8 mouse cellular contexts compared by ENCODE assay signal in genomic region chr8:54724668-54725035, GRCm38 (mm10).
DNase-seq lines count a peak whose midpoint lies in the region; ATAC-seq lines count a peak whose summit lies in the region.

No protein-coding gene starts in this region.

- no peak for ATAC-seq in kidney, embryonic 14.5 days (ENCODE audit: low FRiP score, low TSS enrichment)
- peak; percentile 53; the same call in 1 of the 2 replicates for ATAC-seq in embryonic facial prominence, embryonic 12.5 days (ENCODE audit: insufficient number of reproducible peaks, insufficient read depth, low FRiP score, low TSS enrichment)
- ATAC-seq in hindbrain, embryonic 13.5 days (ENCODE audit: low FRiP score), result peak; percentile 74
- ATAC-seq in midbrain, embryonic 14.5 days (ENCODE audit: low FRiP score, low TSS enrichment), result peak; percentile 43; the same call in 1 of the 2 replicates

- H3K4me2 ChIP-seq in kidney, embryonic 14.5 days (replicated peaks; ENCODE audit: low read depth, low read length), result peak overlapping the region; percentile 59
- H3K4me2 ChIP-seq in embryonic facial prominence, embryonic 12.5 days (replicated peaks), result peak overlapping the region; percentile 56
- peak overlapping the region; percentile 54 for H3K4me2 ChIP-seq in hindbrain, embryonic 13.5 days
- H3K4me2 ChIP-seq in midbrain, embryonic 14.5 days (ENCODE audit: low read length), result peak overlapping the region; percentile 64

- no peaks in the 10 kb centered on the region for H3K9me3 ChIP-seq in kidney, embryonic 14.5 days (ENCODE audit: control insufficient read depth, low read length)
- no peaks in the 10 kb centered on the region for H3K9me3 ChIP-seq in embryonic facial prominence, embryonic 12.5 days
- H3K9me3 ChIP-seq in hindbrain, embryonic 13.5 days, result no peaks in the 10 kb centered on the region
- H3K9me3 ChIP-seq in midbrain, embryonic 14.5 days (ENCODE audit: control insufficient read depth, low read length), result no peaks in the 10 kb centered on the region

- 17% methylated on average over 8 of the region's 8 CpGs for WGBS in kidney, embryonic 14.5 days
- WGBS in embryonic facial prominence, embryonic 12.5 days, result 13% methylated on average over 8 of the region's 8 CpGs
- WGBS in hindbrain, embryonic 13.5 days, result 15% methylated on average over 8 of the region's 8 CpGs
- WGBS in midbrain, embryonic 14.5 days, result 13% methylated on average over 8 of the region's 8 CpGs

- no peak overlapping the region for H3K27ac ChIP-seq in kidney, embryonic 14.5 days (ENCODE audit: low read depth, low read length)
- H3K27ac ChIP-seq in embryonic facial prominence, embryonic 12.5 days, result no peak overlapping the region
- peak overlapping the region; percentile 46; the same call in 1 of the 2 replicates for H3K27ac ChIP-seq in hindbrain, embryonic 13.5 days
- peak overlapping the region; percentile 65 for H3K27ac ChIP-seq in midbrain, embryonic 14.5 days (replicated peaks; ENCODE audit: low read depth, low read length)

- no peaks in the 10 kb centered on the region for H3K36me3 ChIP-seq in kidney, embryonic 14.5 days (ENCODE audit: control insufficient read depth, insufficient read depth, low read length)
- no peaks in the 10 kb centered on the region for H3K36me3 ChIP-seq in embryonic facial prominence, embryonic 12.5 days
- no peaks in the 10 kb centered on the region for H3K36me3 ChIP-seq in hindbrain, embryonic 13.5 days
- no peaks in the 10 kb centered on the region for H3K36me3 ChIP-seq in midbrain, embryonic 14.5 days (ENCODE audit: control insufficient read depth, insufficient read depth, low read length)

- no peak overlapping the region for H3K9ac ChIP-seq in kidney, embryonic 14.5 days (ENCODE audit: low read depth, low read length)
- no peak overlapping the region for H3K9ac ChIP-seq in embryonic facial prominence, embryonic 12.5 days
- H3K9ac ChIP-seq in hindbrain, embryonic 13.5 days, result peak overlapping the region; percentile 63; the same call in 1 of the 2 replicates
- peak overlapping the region; percentile 43; the same call in 1 of the 2 replicates for H3K9ac ChIP-seq in midbrain, embryonic 14.5 days (replicated peaks; ENCODE audit: low read length)

- no peaks in the 10 kb centered on the region for H3K4me1 ChIP-seq in kidney, embryonic 14.5 days (ENCODE audit: control insufficient read depth, insufficient read depth, low read length)
- no peaks in the 10 kb centered on the region for H3K4me1 ChIP-seq in embryonic facial prominence, embryonic 12.5 days
- H3K4me1 ChIP-seq in hindbrain, embryonic 13.5 days (replicated peaks), result peaks cover 10% of the 10 kb centered on the region
- H3K4me1 ChIP-seq in midbrain, embryonic 14.5 days (ENCODE audit: control insufficient read depth, insufficient read depth, low read length), result peaks cover 7% of the 10 kb centered on the region; the same call in 1 of the 2 replicates

- no peaks in the 10 kb centered on the region for H3K27me3 ChIP-seq in kidney, embryonic 14.5 days (ENCODE audit: control insufficient read depth, insufficient read depth, low read length)
- H3K27me3 ChIP-seq in embryonic facial prominence, embryonic 12.5 days, result no peaks in the 10 kb centered on the region
- no peaks in the 10 kb centered on the region for H3K27me3 ChIP-seq in hindbrain, embryonic 13.5 days
- H3K27me3 ChIP-seq in midbrain, embryonic 14.5 days (ENCODE audit: control insufficient read depth, insufficient read depth, low read length), result no peaks in the 10 kb centered on the region

- no peak for DNase-seq in kidney, postnatal 36 days
- DNase-seq in midbrain, embryonic 14.5 days, result no peak
- DNase-seq in embryo, embryonic 10 days (ENCODE audit: low spot score), result no peak
- DNase-seq in ovary, postnatal 10 days (ENCODE audit: low spot score), result no peak
- DNase-seq in thymus, postnatal 10 days (ENCODE audit: low spot score in 2 of 2), result no peak

- H3K4me3 ChIP-seq in kidney, embryonic 14.5 days (ENCODE audit: low read length), result peak overlapping the region; percentile 38
- peak overlapping the region; percentile 45 for H3K4me3 ChIP-seq in embryonic facial prominence, embryonic 12.5 days
- H3K4me3 ChIP-seq in hindbrain, embryonic 13.5 days, result peak overlapping the region; percentile 49
- H3K4me3 ChIP-seq in midbrain, embryonic 14.5 days (replicated peaks; ENCODE audit: low read depth, low read length), result peak overlapping the region; percentile 56

Comparison
In these comparisons a context has a peak if more than half of its experiments do, and no peak if none do; other contexts are left out.
1. H3K27ac ChIP-seq: peak in hindbrain, embryonic 13.5 days (single experiment) and midbrain, embryonic 14.5 days (single experiment); none in kidney, embryonic 14.5 days (single experiment) and embryonic facial prominence, embryonic 12.5 days (single experiment).
2. H3K9ac ChIP-seq: peak in hindbrain, embryonic 13.5 days (single experiment) and midbrain, embryonic 14.5 days (single experiment); none in kidney, embryonic 14.5 days (single experiment) and embryonic facial prominence, embryonic 12.5 days (single experiment).
3. Peak in every context shown above with its lines, with median percentiles within 50 percentile points of each other: H3K4me2 ChIP-seq and H3K4me3 ChIP-seq.